Mouse (Mus musculus) layer of hippocampus, adult 6 months (tissue): ENCODE results near the gene Fndc3b. TPM values are rescaled to one million over a fixed set of nuclear protein-coding genes. Genes with fewer than 3 reads are reported as not detected.

ENCODE experiments used
- long read RNA-seq, 2 experiments: library from polyadenylated mRNA; unstranded; transcript quantifications; one replicate each; pipeline ENCODE4 v2.0.0; 2019 to 2020
- microRNA-seq: library from miRNA; unstranded; fragments of <30 nt; microRNA quantifications from one replicate; pipeline ENCODE4 v1.2.0, GENCODE M21; 2020
- polyA plus RNA-seq: library from polyadenylated mRNA; unstranded; fragments of <200 nt; fragmentation: Nextera tagmentation; gene quantifications from 2 replicates; pipeline ENCODE4 v1.2.3, GENCODE M21; 2021

Fndc3b gene
- 1.7 and 2.0 TPM in 2 replicates for polyA plus RNA-seq
- long read RNA-seq, experiment 1, partial matches to known transcripts, result 1 of 3 reads
- long read RNA-seq, experiment 1, other reads (novel, unspliced or antisense), result 2 of 3 reads
- long read RNA-seq, experiment 2, partial matches to known transcripts, result 0 of 5 reads
- long read RNA-seq, experiment 2, other reads (novel, unspliced or antisense), result 5 of 5 reads

GRCm38 (mm10) chr3:27710648-27711428 lies at the start of gene Fndc3b:
Gene Fndc3b (minus strand): TSS chr3:27711307.

GRCm38 (mm10) chr3:27371276-27371621 lies 339.9 kb downstream of the Fndc3b start, which contains the start of gene Ghsr:
Gene Ghsr (plus strand): TSS chr3:27371351.

Small RNA genes within 50 kb of the gene (microRNA-seq; reads per million reads assigned to microRNA genes)
- not detected for gene Mir3092

Other genes starting within 250 kb of the Fndc3b start
- 28.7 and 44.9 TPM in 2 replicates for gene Tmem212, start 185.1 kb upstream of the Fndc3b start, polyA plus RNA-seq
- 5.0 and 5.5 TPM in 2 replicates for gene Pld1, start 227.4 kb upstream of the Fndc3b start, polyA plus RNA-seq